Comparison of ENCODE assay signal across 8 mouse cellular contexts in the genomic region with DNA sequence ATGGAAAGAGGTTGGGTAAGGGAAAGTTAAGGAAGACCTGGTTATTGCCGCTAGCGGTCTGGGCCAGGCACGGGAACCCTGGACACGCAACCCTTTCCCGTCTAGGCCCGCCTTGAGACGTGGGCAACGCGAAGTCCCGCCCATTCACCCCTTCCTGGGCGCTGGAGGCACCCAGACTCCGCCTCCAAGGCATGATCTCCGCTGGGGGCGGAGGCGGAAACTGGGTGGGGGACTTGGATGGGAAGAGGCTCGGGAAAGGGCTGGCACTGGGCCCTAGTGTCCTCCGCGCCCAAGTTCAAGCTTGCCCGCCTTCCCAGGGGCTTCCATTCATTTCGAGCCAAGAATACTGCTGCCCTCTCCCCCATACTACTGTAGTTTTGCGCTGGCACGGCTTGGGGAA. TPM values are rescaled to one million over a fixed set of nuclear protein-coding genes. Genes with fewer than 3 reads are reported as not detected.
DNase-seq lines count a peak whose midpoint lies in the region; ATAC-seq and TF ChIP-seq lines count a peak whose summit lies in the region.

Gene Efemp2, plus strand, starts transcription at position 235 of the 400 bp plus-strand sequence.

- H3K4me2 ChIP-seq in forebrain, postnatal 0 days (ENCODE audit: low read depth), result peak within 1 kb of the TSS; percentile 97
- peak within 1 kb of the TSS; percentile 75 for H3K4me2 ChIP-seq in lung, embryonic 16.5 days (ENCODE audit: low read depth, low read length)

- peak within 1 kb of the TSS; percentile 76 for H3K9ac ChIP-seq in forebrain, postnatal 0 days
- peak within 1 kb of the TSS; percentile 81 for H3K9ac ChIP-seq in lung, embryonic 16.5 days (ENCODE audit: low read length)

- 1% methylated on average over 22 of the region's 22 CpGs for WGBS in forebrain, postnatal 0 days
- WGBS in lung, embryonic 16.5 days, result 2% methylated on average over 22 of the region's 22 CpGs

- 0 out of 2 replicates have a peak, but pooled peaks cover 2% of the 10 kb centered on the region for H3K36me3 ChIP-seq in forebrain, postnatal 0 days (ENCODE audit: insufficient read depth)
- H3K36me3 ChIP-seq in lung, embryonic 16.5 days (ENCODE audit: control insufficient read depth, insufficient read depth, low read length), result peaks cover 1% of the 10 kb centered on the region; the same call in 1 of the 2 replicates

- no peaks in the 10 kb centered on the region for H3K9me3 ChIP-seq in forebrain, postnatal 0 days (ENCODE audit: low read length)
- H3K9me3 ChIP-seq in lung, embryonic 16.5 days (ENCODE audit: control insufficient read depth, low read length), result no peaks in the 10 kb centered on the region

- peaks cover 6% of the 10 kb centered on the region; the same call in 1 of the 2 replicates for H3K4me1 ChIP-seq in forebrain, postnatal 0 days (ENCODE audit: insufficient read depth)
- H3K4me1 ChIP-seq in lung, embryonic 16.5 days (replicated peaks; ENCODE audit: control insufficient read depth, insufficient read depth, low read length), result peaks cover 16% of the 10 kb centered on the region

- ATAC-seq in forebrain, postnatal 0 days, result peak; percentile 64
- ATAC-seq in lung, embryonic 16.5 days (ENCODE audit: low read depth), result peak; percentile 84

- H3K27ac ChIP-seq in forebrain, postnatal 0 days (ENCODE audit: low read depth, low read length), result peak within 1 kb of the TSS; percentile 59
- H3K27ac ChIP-seq in lung, embryonic 16.5 days (ENCODE audit: low read length), result peak within 1 kb of the TSS; percentile 89

- peak; percentile 76 for DNase-seq in ES-CJ7 (ENCODE audit: low read depth, low spot score)
- peak; percentile 86 for DNase-seq in brain, adult 2 months (ENCODE audit: low read depth, low spot score)
- peak; percentile 75 for DNase-seq in forebrain, postnatal 0 days
- DNase-seq in heart, postnatal 4 days, result peak; percentile 85
- no peak for DNase-seq in layer of hippocampus, adult 8-10 months (ENCODE audit: low spot score in 2 of 2)
- DNase-seq in ovary, postnatal 10 days (ENCODE audit: low spot score), result peak; percentile 49
- DNase-seq in urinary bladder, postnatal 25 days (ENCODE audit: low spot score), result peak; percentile 74

- H3K4me3 ChIP-seq in forebrain, postnatal 0 days (ENCODE audit: low read depth, low read length), result peak within 1 kb of the TSS; percentile 56
- H3K4me3 ChIP-seq in lung, embryonic 16.5 days (ENCODE audit: low read length), result peak within 1 kb of the TSS; percentile 62

- H3K27me3 ChIP-seq in forebrain, postnatal 0 days (ENCODE audit: insufficient read depth, low read length), result no peaks in the 10 kb centered on the region
- no peaks in the 10 kb centered on the region for H3K27me3 ChIP-seq in lung, embryonic 16.5 days (ENCODE audit: control insufficient read depth, insufficient read depth, low read depth, low read length)

- TF ChIP-seq CTCF in forebrain, postnatal 0 days (IDR thresholded peaks at IDR 0.05; ENCODE audit: low read depth), result peak; percentile 5; the same call in 1 of the 2 replicates

RNA-seq across cellular contexts. Expression of gene Efemp2, which starts in this region (rescaled TPM):
- 25.9 and 26.4 TPM in 2 replicates for total RNA-seq in forebrain, postnatal 0 days (2014; rRNA removed)
- 27.2 and 35.0 TPM in 2 replicates for polyA plus RNA-seq in forebrain, postnatal 0 days (2015; fragmentation: Nextera tagmentation; extraction: Ambion mirVana)
- total RNA-seq in heart, postnatal 4 days (2021), result 10 to 100 TPM; 36.7 to 37.8 TPM
- 10 to 100 TPM; 14.4 to 23.9 (median 22.1) TPM for total RNA-seq in layer of hippocampus, adult 8-10 months (2022)
- polyA plus RNA-seq in lung, embryonic 16.5 days (2015; fragmentation: Nextera tagmentation; extraction: Ambion mirVana), result 197 and 200 TPM in 2 replicates

Comparison
In these comparisons a context has a peak if more than half of its experiments do, and no peak if none do; other contexts are left out.
1. DNase-seq: peak in ES-CJ7 (single experiment), brain, adult 2 months (single experiment), forebrain, postnatal 0 days (single experiment), heart, postnatal 4 days (single experiment), ovary, postnatal 10 days (single experiment) and urinary bladder, postnatal 25 days (single experiment); none in layer of hippocampus, adult 8-10 months (0 of 2).